Mouse (Mus musculus) bone marrow macrophage, adult 2 months (primary cell): ENCODE results near the gene Swi5.

Experiments
- CTCF ChIP-seq: IDR thresholded peaks from 2 replicates; pipeline ENCODE4 v1.5.1; 2012; ENCODE audit warnings: low read depth, mild to moderate bottlenecking, low read length, moderate library complexity
- POLR2A ChIP-seq: IDR thresholded peaks from 2 replicates; pipeline ENCODE4 v1.6.1; 2012; ENCODE audit warnings: mild to moderate bottlenecking, low read depth, low read length, borderline replicate concordance

- TF ChIP-seq CTCF (no peak), POLR2A (no peak)
Observed at GRCm38 (mm10) chr2:32332159-32332558, 44.3 kb upstream of the Swi5 start.
